Mouse (Mus musculus): ENCODE data around the gene Opa1.

Gene Opa1

DNA sequence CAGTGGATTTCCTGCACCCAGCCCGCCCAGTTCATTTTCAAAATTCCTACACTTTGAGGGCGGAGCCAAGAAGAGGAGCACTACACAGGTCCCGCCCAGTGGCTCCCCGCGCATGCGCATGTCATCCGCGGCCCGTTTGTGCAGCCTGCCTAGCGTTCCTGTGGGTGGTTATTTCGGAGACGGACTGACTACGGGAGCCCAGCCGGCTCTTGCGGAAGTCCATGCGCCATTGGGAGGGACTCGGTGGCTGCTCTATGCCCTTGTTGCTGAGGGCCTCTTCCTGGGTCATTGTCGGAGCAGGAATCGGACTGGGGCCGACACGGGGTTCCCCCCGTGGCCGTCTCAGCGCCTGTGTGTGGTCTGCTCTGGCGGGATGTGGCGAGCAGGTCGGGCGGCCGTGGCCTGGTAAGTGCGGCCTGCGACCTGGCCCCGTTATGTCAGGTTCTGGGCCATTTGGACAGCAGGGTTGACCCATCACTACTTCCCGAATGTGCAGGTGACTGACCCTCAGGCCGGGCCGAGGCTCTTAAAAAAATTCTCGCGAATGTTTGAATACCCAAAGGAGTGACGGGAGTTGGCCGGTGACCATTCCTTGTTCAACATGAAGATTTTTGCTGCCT lies at the start of gene Opa1:
Opa1 (plus strand) TSS at position 168 of the 620 bp plus-strand sequence.
- DNase-seq: peak; percentile 95

DNA sequence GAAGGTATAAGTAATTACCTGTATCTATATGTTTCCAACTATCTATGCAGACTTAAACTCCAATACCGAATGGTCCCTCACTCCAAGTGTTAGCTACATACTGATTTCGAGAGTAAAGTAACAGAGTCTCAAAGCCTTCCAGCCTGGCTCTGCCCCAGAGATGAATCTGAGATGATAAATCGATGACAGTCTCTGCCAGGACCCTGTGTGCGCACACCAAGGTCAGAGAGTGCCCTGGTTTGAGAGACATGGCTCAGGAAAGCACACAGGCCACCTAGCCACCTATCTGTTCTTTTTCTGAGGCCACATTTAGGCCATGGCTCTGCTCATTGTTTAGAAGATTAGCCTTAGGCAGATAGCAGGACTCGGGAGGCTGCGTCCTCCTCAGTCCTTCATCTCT lies 45.5 kb upstream of the Opa1 start:
- DNase-seq: no peak

GRCm38 (mm10) chr16:29535866-29536265 lies 43.3 kb upstream of the Opa1 start:
- DNase-seq: no peak

DNA sequence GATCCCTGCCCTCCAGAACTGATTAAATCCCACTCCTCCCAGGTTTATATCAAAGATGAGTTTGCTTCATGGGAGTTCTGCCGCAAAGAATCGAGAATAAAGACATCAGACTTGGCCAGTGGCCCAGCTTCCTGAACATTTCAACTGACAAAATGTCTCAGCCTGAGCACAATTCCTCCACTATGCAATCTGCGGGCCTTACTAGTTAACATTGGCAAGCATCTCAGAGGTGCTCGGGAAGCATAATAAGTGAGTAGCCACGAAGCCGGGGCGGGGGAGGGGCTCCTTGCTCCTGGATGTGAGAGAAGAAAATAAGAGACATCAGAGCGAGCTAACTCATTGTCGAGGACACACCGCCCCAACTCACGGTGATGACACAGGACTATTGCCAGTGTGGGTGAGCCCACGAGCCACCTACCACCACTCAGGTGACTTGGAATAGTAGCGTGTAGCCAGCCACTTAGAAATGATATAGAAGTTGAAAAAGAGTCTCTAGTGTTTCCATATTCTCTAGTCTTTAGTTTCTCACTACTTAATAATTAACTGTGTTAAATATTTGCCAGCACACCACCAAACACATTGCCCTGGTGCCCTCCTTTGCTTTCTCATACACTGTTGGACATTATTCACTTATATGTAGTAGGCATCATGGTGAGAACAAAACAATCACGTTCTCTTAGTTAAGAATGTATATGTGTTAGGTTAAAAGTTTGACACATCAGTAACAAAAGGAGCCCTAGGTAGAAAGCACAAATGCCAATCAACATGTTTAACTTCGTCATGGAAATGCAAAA lies 42.5 kb upstream of the Opa1 start:
- DNase-seq: no peak

GRCm38 (mm10) chr16:29539906-29540305 lies 39.2 kb upstream of the Opa1 start:
- no peak for DNase-seq

GRCm38 (mm10) chr16:29541261-29541683 lies 37.9 kb upstream of the Opa1 start:
- no peak for DNase-seq

DNA sequence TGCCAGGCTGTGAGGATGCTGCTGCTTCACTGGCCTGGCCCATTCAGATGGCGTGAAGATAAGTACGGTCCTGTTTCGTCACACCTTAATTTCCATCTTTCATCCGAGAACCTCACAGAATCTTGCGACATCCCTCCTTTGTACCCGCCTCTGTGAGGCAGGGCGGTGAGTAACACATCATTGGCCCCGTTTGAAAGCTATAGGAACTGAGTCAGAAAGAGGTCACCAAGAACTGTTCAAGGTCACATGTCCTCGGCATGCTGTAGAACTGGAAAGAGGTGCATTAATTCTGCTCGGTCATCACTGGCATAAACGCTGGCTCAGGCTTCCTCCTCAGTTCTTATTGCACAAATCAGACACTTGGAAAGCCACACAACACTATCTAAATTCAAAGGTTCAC lies 34.3 kb upstream of the Opa1 start, which contains the start of gene Atp13a4:
Atp13a4 (minus strand) TSS at position 36 of the 400 bp plus-strand sequence.
- DNase-seq: no peak

DNA sequence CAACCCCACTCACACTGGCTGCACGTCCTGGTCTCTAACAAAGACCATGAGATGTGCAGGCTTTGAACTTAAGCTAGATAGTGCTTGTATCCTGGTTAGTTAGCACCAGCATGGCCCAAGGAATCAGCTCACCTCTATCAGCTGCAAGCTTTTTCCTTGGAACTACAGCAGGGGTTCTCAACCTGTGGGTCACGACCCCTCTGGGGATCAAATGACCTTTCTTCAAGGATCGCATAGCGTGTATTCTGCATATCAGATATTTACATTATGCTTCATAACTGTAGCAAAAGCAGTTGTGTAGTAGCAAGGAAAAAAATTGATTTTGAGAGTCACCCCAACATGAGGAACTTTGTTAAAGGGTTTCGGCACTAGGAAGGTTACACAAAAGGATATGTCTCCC lies 19.5 kb upstream of the Opa1 start:
- no peak for DNase-seq

GRCm38 (mm10) chr16:29560454-29560853 lies 18.7 kb upstream of the Opa1 start:
- DNase-seq: no peak

DNA sequence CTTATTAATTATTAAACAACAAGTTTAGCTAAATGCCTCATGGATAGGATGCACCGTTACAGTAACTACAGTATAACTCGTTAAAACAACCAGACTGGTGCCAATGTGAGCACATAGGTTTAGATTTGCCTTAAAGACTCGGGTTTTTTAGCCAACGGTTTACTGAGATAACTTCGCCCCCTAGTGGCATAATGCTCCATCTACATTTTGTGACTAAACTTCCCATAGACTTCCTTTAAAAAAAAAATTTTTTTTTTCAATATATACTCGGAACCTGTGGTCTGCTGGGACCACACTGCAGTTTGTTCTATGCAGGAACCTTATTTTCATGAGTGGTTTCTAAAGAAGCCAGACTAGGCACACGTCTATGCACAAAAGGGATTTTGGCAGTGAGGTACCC lies 18.3 kb upstream of the Opa1 start:
- peak; percentile 30 for DNase-seq

GRCm38 (mm10) chr16:29574013-29574412 lies 5.1 kb upstream of the Opa1 start:
- DNase-seq: no peak

DNA sequence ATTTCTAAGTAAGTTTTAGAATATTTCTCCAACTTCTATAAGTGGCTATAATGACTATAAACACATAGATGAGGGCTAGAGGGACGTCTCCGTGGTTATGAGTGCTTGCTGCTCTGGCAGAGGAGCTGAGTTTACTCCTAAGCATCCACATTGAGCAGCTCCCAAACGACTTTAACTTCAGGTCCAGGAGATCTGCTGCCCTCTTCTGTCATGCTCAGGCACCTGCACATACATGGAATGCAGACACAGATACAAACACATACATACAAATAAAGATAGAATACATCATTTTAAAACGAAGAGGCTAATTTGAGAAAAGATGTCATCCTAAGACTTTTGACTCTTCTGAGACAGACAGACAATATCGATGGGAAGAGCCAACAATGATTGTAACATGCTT lies 3.5 kb upstream of the Opa1 start:
- DNase-seq: no peak

- no peak for DNase-seq
These were observed 648 bp downstream of the Opa1 start for GRCm38 (mm10) chr16:29579787-29580176.

GRCm38 (mm10) chr16:29592171-29592570 lies 13.0 kb downstream of the Opa1 start:
- DNase-seq: no peak

DNA sequence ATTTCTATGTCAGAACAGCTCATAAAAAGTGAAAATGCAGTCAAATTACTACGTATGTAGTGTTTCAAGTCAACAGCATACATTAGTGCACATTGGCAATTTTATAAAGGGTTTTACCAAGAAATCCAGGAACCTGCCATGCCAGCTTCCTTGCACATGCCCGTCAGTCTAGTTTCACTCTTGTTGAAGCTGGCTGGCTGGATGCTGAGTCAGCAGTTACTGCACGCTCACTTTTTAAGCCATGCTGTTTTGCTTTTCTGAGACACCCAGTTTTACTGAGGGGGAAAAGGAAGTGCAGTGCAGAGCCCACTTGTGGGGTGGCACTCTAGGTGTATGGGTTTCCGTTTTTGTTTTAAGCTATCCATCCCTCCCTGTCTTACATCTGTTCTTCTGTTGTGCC lies 18.0 kb downstream of the Opa1 start:
- DNase-seq: no peak

DNA sequence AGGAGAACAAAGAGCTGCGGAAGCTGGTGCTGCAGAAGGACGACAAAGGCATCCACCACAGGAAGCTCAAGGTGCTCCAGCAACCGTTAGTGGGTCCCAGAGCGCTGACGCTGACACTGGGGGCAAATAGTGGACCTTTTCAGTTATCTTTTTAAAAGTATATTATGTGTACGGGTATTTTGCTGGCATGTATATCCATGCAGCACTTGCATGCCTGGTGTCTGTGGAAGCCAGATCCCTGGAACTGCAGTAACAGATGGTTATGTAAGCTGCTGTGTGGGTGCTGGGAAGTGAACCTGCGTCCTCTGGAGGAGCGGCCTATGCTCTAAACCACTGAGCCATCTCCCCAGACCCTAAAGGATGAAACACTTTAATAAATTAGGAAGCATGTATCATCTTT lies 26.4 kb downstream of the Opa1 start:
- no peak for DNase-seq

- DNase-seq: no peak
These were observed 28.0 kb downstream of the Opa1 start for GRCm38 (mm10) chr16:29607131-29607530.

- DNase-seq: no peak
These were observed 35.6 kb downstream of the Opa1 start for GRCm38 (mm10) chr16:29614762-29615161.

DNA sequence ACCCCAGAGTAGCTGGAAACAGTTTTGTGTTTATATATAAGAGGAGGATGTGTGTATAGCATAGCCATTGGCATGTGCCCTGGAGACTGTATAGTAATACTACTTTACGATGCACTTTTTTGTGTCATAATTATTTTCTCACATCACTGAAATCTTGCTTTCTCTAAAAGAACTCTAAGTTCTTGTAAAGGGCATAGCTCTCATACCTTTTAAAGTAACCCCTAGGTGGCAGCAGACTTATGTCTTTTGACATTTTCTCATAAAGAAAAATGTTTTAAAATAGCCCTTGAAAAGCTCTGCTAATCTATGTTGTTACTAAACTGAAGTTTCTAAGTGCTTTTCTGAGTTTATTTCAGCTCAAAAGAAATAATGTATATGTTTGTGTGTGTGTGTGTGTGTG lies 49.9 kb downstream of the Opa1 start:
- DNase-seq: no peak

GRCm38 (mm10) chr16:29635780-29636179 lies 56.6 kb downstream of the Opa1 start:
- DNase-seq: no peak

GRCm38 (mm10) chr16:29642376-29642775 lies 63.2 kb downstream of the Opa1 start:
- no peak for DNase-seq

- no peak for DNase-seq
These were observed 65.7 kb downstream of the Opa1 start for GRCm38 (mm10) chr16:29644871-29645270.

DNA sequence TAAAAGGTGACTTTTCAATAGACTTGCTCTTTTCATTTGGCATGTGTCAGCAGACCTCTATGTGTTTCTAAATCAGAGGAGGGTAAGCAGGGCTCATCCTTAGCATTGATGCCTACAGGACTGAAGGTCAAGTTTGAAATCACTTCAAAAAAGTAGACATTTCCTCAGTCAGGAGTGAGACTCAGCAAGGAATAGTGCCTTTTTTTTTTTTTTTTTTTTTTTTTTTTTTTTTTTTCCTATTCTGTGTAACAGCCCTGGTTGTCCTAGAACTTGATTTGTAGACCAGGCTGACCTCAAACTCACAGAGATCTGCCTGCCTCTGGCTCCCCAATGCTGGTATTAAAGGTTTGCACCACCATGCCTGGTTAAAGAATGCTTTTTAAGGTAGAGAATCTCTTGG lies 67.1 kb downstream of the Opa1 start:
- DNase-seq: no peak

- DNase-seq: no peak
These were observed 77.2 kb downstream of the Opa1 start for GRCm38 (mm10) chr16:29656187-29656825.
